Mouse (Mus musculus) ES-E14 (cell line): ENCODE data around the gene Cetn3.

ENCODE experiments used
- CHD2 ChIP-seq: IDR thresholded peaks from 2 replicates; pipeline ENCODE4 v1.6.1; 2014; ENCODE audit warnings: mild to moderate bottlenecking, low read depth, low read length, inconsistent platforms
- MAFK ChIP-seq: IDR thresholded peaks from 2 replicates; pipeline ENCODE4 v1.6.1; 2014; ENCODE audit warnings: mild to moderate bottlenecking, low read depth, low read length, inconsistent platforms; ENCODE audit not compliant: insufficient read depth
- ZC3H11A ChIP-seq: IDR thresholded peaks from 2 replicates; pipeline ENCODE4 v1.6.1; 2012; ENCODE audit warnings: low read depth, mild to moderate bottlenecking, inconsistent platforms, low read length, borderline replicate concordance
- ZNF384 ChIP-seq: IDR thresholded peaks from 2 replicates; pipeline ENCODE4 v1.6.1; 2012; ENCODE audit warnings: low read depth, low read length, inconsistent platforms

DNA sequence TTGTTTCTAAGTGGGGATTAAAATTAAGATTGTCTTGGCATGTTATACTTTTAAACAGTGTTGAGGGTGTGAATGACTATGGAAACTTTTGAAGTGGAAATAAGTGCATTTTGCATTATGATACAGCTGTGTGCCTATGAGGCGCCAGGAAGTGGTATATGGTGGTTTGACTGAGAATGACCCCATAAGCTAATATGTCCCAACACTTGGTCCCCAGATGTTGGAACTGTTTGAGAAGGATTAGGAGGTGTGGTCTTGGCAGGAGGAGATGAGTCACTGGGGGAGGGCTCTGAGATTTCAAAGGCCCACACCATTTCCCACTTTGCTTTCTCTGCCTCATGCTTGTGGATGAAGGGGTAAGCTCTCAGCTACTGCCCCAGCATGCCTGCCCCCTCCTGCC, 27.6 kb upstream of the Cetn3 start:
- TF ChIP-seq ZNF384 (no peak), CHD2 (no peak), ZC3H11A (no peak), MAFK (no peak)
